Mouse (Mus musculus) ES-E14 (cell line): ENCODE measurements at regions not wholly inside any gene's neighbourhood (a gene's known extent, or its start where the extent isn't known, plus 50 kb on each side); places are given as distances from the start of the nearest gene placed in this dataset.

ENCODE experiments used
- DNase-seq: peaks from one replicate; pipeline ENCODE4 v3.0.0-alpha.2; 2013; ENCODE audit warnings: low read depth, low spot score
- H3K27ac ChIP-seq: 2 replicates; pipeline ENCODE4 v1.5.1; 2012; ENCODE audit warnings: low read depth, mild to moderate bottlenecking, low read length, moderate library complexity, mixed read lengths; ENCODE audit not compliant: poor library complexity, insufficient read depth, severe bottlenecking
- H3K36me3 ChIP-seq: 2 replicates; pipeline ENCODE4 v1.6.1; 2012; ENCODE audit warnings: mild to moderate bottlenecking, low read length, moderate library complexity, mixed read lengths; ENCODE audit not compliant: control insufficient read depth, poor library complexity, insufficient read depth, severe bottlenecking
- H3K4me1 ChIP-seq, 2 experiments: fragments of 150-350 bp in 1 of 2; sonication (generic) in 1 of 2; 2 replicates each; pipeline ENCODE4 v1.6.1; 2012; ENCODE audit warnings: low read length in 2 of 2, mild to moderate bottlenecking in 1 of 2, mixed read lengths in 1 of 2; ENCODE audit not compliant: control insufficient read depth in 2 of 2, insufficient read depth in 2 of 2, poor library complexity in 1 of 2
- H3K4me3 ChIP-seq, 2 experiments: fragments of 150-350 bp in 1 of 2; sonication (generic) in 1 of 2; 2 replicates each; pipeline ENCODE4 v1.5.1; 2012; ENCODE audit warnings: low read length in 2 of 2, low read depth in 1 of 2, mild to moderate bottlenecking in 1 of 2, mixed read lengths in 1 of 2; ENCODE audit not compliant: insufficient read depth in 1 of 2, poor library complexity in 1 of 2, severe bottlenecking in 1 of 2
- H3K9ac ChIP-seq: 2 replicates; pipeline ENCODE4 v1.6.1; 2012; ENCODE audit warnings: low read depth, mild to moderate bottlenecking, low read length, mixed read lengths; ENCODE audit not compliant: poor library complexity, insufficient read depth, severe bottlenecking
- H3K9me3 ChIP-seq: fragments of 150-350 bp; sonication (generic); 2 replicates; pipeline ENCODE4 v1.6.1; 2012; ENCODE audit warnings: low read depth, mild to moderate bottlenecking, low read length; ENCODE audit not compliant: control insufficient read depth, insufficient read depth
- CHD2 ChIP-seq: IDR thresholded peaks from 2 replicates; pipeline ENCODE4 v1.6.1; 2014; ENCODE audit warnings: mild to moderate bottlenecking, low read depth, low read length, inconsistent platforms
- HCFC1 ChIP-seq: IDR thresholded peaks from 2 replicates; pipeline ENCODE4 v1.6.1; 2012; ENCODE audit warnings: low read length, inconsistent platforms, borderline replicate concordance; ENCODE audit not compliant: insufficient read depth
- MAFK ChIP-seq: IDR thresholded peaks from 2 replicates; pipeline ENCODE4 v1.6.1; 2014; ENCODE audit warnings: mild to moderate bottlenecking, low read depth, low read length, inconsistent platforms; ENCODE audit not compliant: insufficient read depth
- ZC3H11A ChIP-seq: IDR thresholded peaks from 2 replicates; pipeline ENCODE4 v1.6.1; 2012; ENCODE audit warnings: low read depth, mild to moderate bottlenecking, inconsistent platforms, low read length, borderline replicate concordance
- ZNF384 ChIP-seq: IDR thresholded peaks from 2 replicates; pipeline ENCODE4 v1.6.1; 2012; ENCODE audit warnings: low read depth, low read length, inconsistent platforms
- in situ Hi-C, 2 experiments: fragments of 600-800 bp; cut with MboI; formaldehyde crosslinking; loops; one replicate each; pipeline ENCODE4 v1.15.1; 2025; ENCODE audit warnings: low sequenced_read_pairs in 2 of 2, inconsistent platforms in 1 of 2; ENCODE audit not compliant: unreplicated experiment in 2 of 2

DNA sequence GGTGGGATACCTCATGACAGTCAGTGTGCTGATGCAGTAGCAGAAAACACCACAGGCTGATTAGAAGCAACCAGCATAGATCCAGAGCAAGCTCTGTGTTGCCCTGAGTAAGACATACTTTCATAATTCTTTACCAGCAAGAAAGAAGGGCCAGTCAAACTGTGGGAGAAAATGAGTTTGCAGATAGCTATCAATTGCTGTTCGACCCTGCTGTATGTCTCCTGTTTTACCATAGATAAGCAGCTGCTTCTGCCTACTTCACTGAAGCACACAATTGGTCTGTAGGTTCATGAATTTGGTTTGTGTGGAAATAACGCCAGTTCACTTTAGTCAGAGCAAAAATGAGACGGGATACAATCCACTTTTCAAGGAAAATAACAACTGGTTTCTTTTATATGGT, 373.4 kb upstream of the Pbx1 start:
- Histone ChIP-seq H3K4me1 (no peaks in the 10 kb centered on the region), H3K9ac (no peak overlapping the region), H3K27ac (no peak overlapping the region), H3K9me3 (no peaks in the 10 kb centered on the region), H3K4me3 (no peak overlapping the region), H3K36me3 (no peaks in the 10 kb centered on the region)
- no peak for DNase-seq
- TF ChIP-seq CHD2 (no peak), MAFK (no peak), ZC3H11A (no peak), HCFC1 (no peak), ZNF384 (no peak)
- in situ Hi-C loops: no loop called here

DNA sequence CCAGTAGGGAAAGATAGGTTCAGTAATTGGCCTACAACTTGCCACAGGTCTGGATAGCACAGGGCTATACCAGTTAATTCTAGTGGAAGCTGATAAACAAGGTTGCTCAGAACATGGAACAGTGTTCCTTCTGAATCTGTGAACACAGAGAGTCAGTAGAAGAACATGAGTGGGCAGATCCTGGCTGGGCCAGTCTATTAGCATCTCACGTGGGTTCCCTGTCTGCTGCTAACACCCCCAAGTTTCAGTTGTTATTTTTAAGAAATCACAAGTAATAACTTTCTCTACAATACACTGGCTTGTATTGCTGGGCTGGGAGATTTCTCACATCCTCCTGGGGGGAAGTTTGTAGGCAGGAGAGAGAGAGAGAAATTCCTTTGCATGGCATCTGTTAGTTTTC, 369.0 kb upstream of the Pbx1 start:
- Histone ChIP-seq H3K9me3 (no peaks in the 10 kb centered on the region), H3K36me3 (no peaks in the 10 kb centered on the region), H3K27ac (no peak overlapping the region), H3K4me1 (no peaks in the 10 kb centered on the region), H3K4me3 (no peak overlapping the region), H3K9ac (no peak overlapping the region)
- in situ Hi-C loops: no loop called here
- no peak for DNase-seq
- TF ChIP-seq ZC3H11A: no peak
- no peak for TF ChIP-seq CHD2
- TF ChIP-seq MAFK: no peak
- TF ChIP-seq HCFC1: no peak
- TF ChIP-seq ZNF384: no peak

DNA sequence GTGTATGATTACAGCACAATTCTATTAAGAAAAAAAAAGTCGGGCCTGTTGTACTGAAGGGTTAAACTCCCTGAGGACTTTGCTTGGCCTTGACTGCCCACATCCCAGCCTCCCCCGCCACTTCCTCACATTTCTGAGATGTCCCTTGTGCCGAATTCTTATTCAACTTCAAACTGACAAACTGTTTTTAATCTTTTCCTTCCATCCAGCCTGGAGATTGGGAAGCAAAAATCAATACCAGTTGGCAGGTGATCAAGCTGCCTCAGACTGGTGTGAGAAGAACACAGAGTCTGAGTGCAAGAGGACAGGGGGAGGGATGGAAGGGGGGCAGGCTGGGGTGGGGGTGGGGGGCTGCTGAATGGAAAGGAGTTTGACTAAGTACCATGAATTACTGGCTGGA, 354.7 kb upstream of the Pbx1 start:
- in situ Hi-C loops: no loop called here
- TF ChIP-seq ZC3H11A (no peak), ZNF384 (no peak)
- Histone ChIP-seq H3K4me1 (no peaks in the 10 kb centered on the region), H3K9me3 (no peaks in the 10 kb centered on the region), H3K27ac (no peak overlapping the region), H3K4me3 (no peak overlapping the region), H3K9ac (no peak overlapping the region), H3K36me3 (no peaks in the 10 kb centered on the region)
- DNase-seq: no peak

DNA sequence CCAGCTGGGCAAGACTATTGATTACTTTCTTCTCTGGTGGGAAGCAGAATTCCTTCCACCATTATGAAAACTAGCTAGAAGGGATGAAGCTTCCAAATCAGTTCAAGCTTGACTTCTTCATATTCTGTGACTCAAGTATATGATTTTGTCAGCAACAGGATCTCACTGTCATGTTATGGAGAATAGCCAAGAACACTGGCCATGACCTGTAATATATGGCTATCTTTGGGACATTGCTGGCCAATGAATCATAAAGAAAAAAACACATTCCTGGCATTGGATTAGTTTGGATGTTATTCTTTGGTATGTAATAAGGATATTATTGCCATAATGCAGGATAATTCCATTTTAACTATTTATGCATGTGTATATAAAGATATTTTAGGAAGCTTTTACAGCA, 351.8 kb upstream of the Pbx1 start:
- H3K9me3 ChIP-seq: no peaks in the 10 kb centered on the region
- DNase-seq: no peak
- no peaks in the 10 kb centered on the region for H3K4me1 ChIP-seq
- no peak overlapping the region for H3K9ac ChIP-seq
- in situ Hi-C loops: no loop called here
- no peak overlapping the region for H3K4me3 ChIP-seq
- no peak overlapping the region for H3K27ac ChIP-seq
- no peaks in the 10 kb centered on the region for H3K36me3 ChIP-seq
- TF ChIP-seq MAFK (no peak), CHD2 (no peak), ZNF384 (no peak), ZC3H11A (no peak), HCFC1 (no peak)

DNA sequence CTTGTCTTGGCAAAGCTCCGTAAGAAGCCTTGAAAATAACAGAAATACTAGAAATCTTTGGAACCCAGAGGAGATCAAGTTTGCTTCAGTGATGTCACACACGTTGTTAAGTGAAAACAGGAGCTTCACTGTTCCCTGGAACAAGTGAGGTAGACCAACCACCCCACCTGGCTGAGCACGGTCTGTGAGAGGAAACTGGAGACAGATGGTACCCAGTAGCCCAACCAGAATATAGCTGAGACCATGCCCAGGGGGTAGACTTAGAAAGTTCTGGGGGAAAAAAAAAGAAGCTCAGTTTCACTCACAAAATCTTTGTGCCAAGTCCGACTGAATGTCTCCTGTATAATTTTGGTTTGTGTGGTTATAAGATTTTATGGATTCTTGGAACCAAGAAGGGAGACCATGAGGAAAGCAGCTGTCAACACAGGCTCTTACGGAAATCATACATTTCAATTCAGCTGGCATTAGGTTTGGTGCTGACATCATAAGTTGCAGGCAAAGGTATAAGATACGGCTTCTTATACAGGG, 332.4 kb upstream of the Pbx1 start:
- DNase-seq: no peak
- H3K9me3 ChIP-seq: no peaks in the 10 kb centered on the region
- no peak for TF ChIP-seq ZC3H11A
- no peak for TF ChIP-seq MAFK
- TF ChIP-seq CHD2: no peak
- no peak for TF ChIP-seq ZNF384
- TF ChIP-seq HCFC1: no peak
- H3K9ac ChIP-seq: no peak overlapping the region
- no peak overlapping the region for H3K27ac ChIP-seq
- no peaks in the 10 kb centered on the region for H3K36me3 ChIP-seq
- in situ Hi-C loops: no loop called here
- H3K4me1 ChIP-seq: no peaks in the 10 kb centered on the region
- H3K4me3 ChIP-seq: no peak overlapping the region
